Mouse (Mus musculus): ENCODE results near the gene Hpn.

The Hpn gene

DNA sequence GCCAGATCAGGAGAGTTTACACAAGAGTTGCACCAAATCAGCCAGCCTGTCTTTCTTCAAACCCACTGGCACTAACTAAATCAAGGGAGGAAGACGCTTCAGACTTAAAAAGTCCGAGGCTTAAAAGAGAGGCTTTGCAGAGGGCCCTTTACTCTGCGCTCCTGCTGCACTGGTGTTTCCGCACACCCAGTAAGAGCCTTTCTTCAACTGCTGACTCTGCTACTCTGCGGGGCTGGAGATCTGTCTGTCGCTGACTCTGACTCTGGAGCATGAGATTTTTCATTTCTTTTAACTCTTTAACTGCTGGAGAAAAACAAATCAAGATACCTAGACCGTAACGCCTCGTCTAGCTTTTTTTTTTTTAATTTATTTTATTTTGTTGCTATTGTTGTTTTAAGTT is 30.9 kb downstream of the Hpn start:
- in situ Hi-C loops (cut with MboI; ENCODE audit: low sequenced_read_pairs), result no loop called here

DNA sequence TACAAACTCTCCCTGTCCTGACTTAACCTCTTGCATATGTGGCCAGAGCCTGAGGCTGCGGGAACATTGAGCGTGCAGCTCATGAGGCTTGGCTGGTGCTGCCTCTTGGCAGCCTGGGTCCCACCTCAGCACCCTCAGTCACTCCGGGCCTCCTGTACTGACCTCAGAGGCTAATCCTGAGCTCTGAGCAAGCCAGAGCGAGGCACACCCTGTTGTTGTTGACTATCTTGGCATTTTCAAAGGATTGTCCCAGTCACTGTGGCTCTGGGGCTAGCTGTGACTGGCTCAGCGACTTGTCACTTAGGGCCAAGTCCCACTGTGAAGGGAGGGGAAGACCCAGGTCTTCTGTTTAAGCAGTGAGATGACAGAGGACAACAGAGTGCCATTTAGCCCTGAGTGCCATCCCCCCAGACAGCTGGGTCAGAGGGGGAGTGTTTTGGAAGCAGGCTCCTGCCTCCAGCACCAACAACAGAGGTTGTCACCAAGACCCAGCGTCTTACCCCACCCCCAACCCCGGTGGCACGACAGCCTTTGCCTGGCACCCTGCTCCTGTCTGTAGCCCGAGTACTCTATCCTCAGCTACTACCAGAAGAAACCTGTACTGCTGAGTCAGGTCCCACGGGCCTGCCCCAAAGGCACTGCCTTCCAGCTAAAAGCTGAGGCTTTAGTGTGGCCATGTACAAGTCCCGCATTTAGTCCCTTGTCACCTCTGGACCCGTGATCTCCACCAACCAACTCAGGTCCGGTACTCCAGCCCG is 32.1 kb downstream of the Hpn start:
- in situ Hi-C loops (cut with MboI; ENCODE audit: low sequenced_read_pairs), result no loop called here

DNA sequence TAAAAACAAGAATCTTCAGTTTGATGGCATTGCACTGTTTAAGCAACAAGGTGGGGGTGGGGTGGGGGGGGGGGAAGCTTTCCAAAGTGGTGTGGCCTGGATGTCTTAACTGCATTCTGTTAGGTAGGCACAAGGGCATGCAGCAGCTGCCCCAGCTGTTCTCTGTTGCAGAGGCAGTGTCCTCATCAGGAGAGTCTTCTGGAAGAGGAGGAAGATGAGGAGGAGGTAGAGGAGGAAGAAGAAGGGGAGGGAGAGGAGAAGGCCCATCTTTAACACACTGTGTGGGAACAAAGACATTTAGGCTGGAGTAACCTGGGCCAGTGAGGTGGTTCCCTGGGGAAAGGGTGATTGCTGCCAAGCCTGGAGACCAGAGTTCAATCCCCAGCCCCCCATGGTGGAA is 33.0 kb downstream of the Hpn start:
- in situ Hi-C loops (cut with MboI; ENCODE audit: low sequenced_read_pairs), result no loop called here

DNA sequence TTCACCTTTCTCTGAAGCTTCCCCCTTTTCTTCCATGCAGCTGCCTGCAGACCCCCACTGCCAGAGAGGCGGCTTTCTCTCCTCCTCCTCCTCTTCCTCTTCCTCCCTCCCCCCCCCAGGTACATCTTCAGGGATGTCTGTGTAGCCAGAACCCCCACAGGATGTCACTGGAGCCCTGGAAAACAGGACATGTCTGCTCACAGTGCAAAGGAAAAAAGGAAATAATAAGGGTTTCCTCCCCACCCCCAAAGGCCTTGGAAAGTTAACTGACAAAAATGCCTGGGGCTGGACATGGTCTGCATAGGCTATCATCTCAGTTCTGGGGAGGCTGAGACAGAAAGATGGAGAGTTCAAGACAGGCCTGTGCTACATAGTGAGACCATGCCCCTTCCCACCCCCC is 34.0 kb downstream of the Hpn start:
- in situ Hi-C loops (cut with MboI; ENCODE audit: low sequenced_read_pairs), result no loop called here

DNA sequence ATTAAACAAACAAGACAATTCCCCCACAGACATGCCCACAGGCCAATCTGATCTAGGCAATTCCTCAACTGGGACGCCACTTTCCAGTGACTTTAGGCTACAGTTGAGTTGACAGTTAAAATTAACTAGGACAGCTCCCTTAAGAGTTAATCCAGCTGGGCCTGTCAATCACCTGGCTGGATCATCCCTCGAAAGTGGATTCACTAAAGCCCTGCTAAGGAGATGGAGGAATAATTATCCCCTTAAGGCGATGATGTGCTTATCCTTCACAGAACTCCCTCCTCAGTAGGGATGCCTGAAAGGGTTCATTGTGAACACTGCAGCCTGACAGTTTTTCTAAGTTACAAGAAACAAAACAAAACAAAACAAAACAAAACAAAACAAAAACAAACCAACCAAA is 34.5 kb downstream of the Hpn start:
- in situ Hi-C loops (cut with MboI; ENCODE audit: low sequenced_read_pairs), result no loop called here

DNA sequence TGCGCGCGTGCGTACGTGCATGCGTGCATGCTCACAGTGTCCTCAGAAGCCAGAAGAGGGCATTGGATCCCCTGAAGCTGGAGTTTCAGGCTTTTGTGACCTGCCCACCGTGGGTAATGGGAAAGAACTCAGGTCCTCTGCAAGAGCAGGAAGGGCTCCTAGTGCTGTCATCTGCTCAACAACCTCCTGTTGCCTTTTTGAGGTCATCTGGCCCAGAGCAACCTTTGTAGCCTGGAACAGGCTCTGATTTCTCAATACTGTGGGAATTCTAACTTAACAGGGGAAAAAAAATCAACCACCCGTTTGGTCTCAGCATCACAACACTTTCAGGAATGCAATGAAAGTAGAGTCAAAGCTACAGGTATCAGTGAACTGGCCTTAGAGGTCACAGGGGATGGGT is 35.4 kb downstream of the Hpn start:
- in situ Hi-C loops (cut with MboI; ENCODE audit: low sequenced_read_pairs), result no loop called here

DNA sequence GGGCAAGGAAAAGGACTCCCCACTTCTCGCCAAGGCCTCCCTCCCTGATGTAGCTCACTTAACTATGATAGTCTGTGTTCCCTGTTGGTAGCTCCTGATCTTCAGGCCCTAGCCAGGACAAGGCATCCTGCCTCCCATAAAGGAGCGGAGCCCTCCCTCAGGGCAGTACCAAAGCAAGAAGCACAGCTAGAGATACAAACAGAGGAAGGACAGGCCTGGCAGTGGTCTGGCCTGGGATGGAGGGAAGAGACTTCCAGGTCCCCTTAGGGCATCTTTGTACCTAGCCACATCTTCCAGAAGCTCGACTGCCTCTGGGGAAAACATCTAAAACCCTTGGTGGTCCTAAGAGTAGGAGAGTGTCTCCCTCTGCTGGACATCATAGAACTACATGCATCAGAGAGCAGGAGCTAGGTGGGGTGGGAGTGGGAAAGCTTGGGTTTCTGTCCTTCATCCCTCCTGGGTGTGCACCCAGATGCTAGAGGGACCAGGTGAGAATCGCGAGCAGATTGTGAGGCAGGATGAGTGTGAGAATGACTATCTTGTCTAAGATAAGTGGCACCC is 37.1 kb downstream of the Hpn start:
- in situ Hi-C loops (cut with MboI; ENCODE audit: low sequenced_read_pairs), result no loop called here

DNA sequence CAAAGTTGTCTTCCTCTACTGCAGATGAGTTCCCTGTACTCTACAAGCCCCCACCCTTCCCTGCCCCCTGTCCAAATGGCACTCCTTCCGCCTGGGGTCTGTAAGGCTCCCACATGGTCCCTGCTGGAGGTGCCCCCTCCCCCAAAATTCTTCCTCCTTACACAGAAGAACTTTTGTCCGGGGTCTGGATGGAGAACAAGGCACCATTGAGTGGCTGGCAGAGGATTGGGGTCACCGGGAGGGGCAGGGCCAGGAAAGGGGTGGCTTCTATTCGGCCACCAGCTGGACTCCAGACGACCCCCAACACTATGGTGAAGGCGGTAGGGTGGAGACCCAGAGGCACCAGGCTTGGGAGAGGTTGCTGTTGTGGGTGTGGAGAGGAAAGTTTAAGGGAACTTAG is 37.6 kb downstream of the Hpn start:
- in situ Hi-C loops (cut with MboI; ENCODE audit: low sequenced_read_pairs), result no loop called here

DNA sequence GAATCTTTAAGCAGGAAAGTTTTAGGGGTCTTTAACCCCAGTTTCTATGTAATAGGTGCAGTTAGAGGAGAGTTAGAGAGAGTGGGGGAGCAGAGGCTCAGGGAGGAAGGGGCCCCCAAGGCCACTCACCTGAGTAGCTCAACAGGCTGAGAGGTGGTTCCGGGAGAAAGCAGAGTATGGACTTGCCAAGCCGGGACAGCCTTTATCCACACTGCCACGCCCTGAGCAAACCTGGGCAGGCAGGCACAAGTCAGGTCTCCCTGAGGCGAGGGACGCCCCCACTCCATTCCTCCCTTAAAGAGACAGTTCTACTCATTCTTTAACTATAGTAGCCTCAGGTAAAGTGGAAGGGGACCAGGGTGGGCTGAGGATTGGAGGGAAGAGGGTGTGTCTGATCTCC is 38.6 kb downstream of the Hpn start, which contains the start of gene Fxyd3:
Fxyd3 (minus strand) TSS at position 213 of the 400 bp plus-strand sequence.
- in situ Hi-C loops (cut with MboI; ENCODE audit: low sequenced_read_pairs), result no loop called here

DNA sequence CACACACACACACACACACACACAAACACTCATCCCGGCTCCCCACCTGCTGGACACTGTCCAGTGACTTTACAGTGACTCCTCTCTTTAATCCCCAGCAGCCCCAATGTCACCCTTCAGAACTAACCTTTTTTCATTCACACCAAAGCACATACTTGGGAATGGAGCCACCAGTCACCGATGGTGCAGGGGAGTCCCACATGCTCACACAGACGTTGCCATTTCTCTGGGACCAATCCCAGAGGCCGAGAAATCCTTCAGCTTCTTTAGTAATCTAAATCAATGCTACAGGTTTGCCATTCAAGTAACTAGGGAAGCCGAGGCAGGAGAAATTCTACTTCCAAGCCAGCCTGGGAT is 40.4 kb downstream of the Hpn start:
- in situ Hi-C loops (cut with MboI; ENCODE audit: low sequenced_read_pairs), result no loop called here

DNA sequence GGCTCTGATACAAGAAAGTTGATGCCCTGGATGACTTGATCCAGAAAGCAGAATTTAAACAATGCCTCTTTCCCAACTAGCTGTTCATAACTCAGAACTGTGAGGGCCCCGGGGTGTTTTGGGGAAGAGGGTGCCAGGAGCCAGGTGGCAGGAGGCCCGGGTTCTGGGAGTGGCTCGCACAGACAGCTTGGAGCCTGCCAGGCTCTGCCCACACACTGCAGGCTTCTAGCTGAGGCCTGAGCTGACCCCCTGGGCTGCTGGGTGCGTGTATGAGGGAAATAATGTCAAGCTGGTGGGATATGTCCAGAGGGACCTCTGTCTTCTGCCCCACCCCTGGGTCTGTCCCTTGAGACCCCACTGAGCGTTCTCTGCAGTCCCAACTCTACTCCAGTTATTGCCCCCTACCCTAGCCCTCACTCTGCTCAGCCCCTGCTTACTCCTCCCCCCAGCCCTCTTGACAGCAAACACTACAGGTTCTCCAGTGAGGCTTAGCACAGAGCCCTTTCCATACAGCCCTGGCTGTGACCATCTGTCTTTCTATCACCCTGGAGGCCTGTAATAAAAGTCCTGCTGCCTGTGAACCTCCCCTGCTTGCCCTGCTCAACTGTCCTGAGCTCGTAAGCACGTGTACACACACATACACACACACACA is 40.9 kb downstream of the Hpn start:
- in situ Hi-C loops (cut with MboI; ENCODE audit: low sequenced_read_pairs), result no loop called here

DNA sequence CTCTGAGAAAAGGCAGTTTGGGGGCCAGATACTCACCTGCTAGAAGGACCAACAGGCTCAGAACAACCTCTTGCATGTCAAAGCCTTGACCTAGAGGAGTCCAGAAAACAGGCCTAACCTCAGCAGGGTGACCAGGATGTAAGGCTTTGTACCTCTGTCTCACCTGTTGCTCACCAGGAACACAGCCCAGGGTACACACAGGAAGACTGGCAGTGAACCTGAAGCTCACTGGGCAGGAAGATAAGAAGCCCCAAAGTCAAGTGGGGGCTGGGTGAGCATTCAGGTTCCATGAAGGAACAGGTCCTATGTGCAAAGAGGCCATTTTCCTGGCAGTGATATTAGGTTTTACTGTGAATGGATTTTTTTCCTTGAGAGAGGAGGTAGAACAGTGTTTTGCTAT is 41.5 kb downstream of the Hpn start:
- in situ Hi-C loops (cut with MboI; ENCODE audit: low sequenced_read_pairs), result no loop called here

DNA sequence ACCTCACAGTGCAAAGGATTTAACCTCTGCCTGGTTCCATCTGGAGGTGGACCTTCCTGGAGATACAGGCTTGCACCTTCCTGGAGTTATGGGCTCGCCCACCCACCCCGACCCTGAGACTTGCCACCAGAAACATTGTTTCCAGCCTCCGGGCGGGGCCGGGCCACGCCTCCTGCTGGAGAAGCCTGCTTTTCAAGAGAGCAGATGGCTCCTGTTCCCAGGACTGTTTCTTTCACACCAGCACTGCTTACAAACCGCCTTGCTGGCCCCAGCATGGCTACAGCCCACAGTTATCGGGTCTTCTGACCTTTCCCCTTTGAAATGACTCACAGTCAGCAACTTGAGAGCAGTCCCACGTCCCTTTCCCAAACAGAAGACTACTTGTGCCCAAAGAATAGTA is 42.8 kb downstream of the Hpn start:
- in situ Hi-C loops (cut with MboI; ENCODE audit: low sequenced_read_pairs), result no loop called here

DNA sequence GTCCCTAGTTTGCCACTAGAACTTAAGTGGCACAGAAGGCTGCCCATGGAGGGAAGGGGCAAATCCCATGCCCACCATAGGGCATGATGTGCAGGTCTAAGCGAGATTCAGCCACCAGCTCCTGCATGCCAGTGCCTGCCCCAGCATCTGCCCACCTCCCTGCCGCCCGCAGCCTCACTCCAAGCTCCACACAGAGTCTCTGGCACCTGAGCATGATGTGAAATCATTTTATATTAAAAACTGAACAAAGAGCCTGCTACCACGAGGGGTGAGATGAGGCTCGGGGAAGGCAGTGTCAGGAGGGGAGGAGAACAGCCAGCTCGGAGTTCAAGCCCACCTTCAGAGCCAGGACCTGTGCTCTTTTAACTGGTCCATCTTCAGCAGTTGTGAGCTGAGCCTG is 44.8 kb downstream of the Hpn start:
- in situ Hi-C loops (cut with MboI; ENCODE audit: low sequenced_read_pairs), result no loop called here

DNA sequence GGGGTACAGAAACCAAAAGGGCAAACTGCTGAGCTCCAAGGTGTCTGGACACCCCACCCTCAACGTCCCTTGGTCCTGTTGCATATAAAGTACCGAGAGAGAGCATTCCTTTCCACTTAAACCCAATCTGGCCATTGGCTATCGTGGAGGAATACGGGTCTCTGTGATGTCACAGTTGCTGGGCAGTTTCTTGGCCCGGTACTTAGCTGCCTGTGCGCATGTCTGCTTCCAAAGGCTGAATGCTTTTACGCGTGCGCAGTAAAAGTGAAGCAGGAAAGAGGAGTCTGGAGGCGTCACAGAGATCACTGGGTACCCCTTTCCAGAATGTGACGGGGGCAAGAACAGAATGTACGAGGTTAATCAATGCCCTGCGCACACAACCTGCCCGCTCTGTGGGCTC is 45.6 kb downstream of the Hpn start:
- in situ Hi-C loops (cut with MboI; ENCODE audit: low sequenced_read_pairs), result no loop called here

DNA sequence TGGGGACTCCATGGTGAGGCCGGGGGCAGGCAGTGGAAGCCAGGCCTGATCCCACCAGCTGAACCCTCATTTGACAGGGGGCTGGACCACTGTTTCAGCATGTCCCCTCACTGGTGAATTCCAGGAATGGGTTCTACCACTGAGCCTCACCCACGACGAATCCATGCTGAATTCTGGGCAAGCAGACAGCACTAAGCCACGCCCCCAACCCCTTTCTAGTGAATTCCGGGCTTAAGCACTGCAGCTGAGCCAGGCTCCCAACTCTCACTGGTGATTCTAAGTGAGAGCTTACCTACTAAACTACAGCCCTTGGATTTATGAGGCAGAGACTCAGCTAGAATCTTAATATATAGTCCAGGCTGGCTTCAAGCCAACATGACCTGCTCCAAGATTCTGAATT is 47.3 kb downstream of the Hpn start:
- in situ Hi-C loops (cut with MboI; ENCODE audit: low sequenced_read_pairs), result no loop called here

DNA sequence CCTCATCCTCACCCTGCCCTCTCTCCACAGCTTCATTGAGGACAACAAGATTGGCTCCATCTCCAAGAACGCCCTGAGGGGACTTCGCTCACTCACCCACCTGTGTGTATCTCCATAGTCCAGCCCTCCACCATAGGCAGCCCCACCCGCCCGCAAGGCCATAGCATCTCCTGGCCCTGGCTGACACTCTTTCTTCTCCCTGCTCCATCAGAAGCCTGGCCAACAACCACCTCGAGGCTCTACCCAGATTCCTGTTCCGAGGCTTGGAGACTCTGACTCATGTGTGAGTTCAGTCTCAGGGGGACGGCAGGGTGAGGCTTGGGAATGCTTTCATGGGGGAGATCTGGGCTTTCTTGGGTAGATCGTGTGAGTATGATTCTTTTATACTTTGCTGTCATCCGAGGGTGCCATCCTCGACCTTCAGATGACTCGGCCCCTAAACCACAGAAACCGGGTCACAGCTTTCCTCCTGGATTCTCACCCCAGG is 52.0 kb downstream of the Hpn start:
- in situ Hi-C loops (cut with MboI; ENCODE audit: low sequenced_read_pairs), result loop anchor here (5.0 kb wide), 1 partner anchor 34 kb away; no protein-coding TSS in a partner anchor

DNA sequence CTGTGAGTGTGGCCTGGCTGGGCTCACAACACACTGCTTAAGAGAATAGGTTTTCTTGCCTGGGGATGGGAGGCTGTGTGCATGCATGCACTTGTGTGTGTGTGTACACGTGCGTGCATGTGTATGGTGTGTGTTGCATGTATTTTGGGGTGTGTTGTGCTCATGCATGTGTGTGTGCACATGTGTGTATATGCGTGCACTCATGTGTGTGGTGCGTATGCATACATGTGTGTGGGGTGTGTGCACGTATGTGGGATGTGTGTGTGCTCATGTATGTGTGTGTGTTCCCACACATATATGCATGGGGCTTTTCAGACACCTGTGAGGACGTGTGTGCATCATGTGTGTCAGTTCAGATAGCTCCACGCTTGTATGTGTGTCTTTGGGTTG is 54.5 kb downstream of the Hpn start:
- in situ Hi-C loops (cut with MboI; ENCODE audit: low sequenced_read_pairs), result loop anchor here (5.0 kb wide), 1 partner anchor 37 kb away; no protein-coding TSS in a partner anchor

DNA sequence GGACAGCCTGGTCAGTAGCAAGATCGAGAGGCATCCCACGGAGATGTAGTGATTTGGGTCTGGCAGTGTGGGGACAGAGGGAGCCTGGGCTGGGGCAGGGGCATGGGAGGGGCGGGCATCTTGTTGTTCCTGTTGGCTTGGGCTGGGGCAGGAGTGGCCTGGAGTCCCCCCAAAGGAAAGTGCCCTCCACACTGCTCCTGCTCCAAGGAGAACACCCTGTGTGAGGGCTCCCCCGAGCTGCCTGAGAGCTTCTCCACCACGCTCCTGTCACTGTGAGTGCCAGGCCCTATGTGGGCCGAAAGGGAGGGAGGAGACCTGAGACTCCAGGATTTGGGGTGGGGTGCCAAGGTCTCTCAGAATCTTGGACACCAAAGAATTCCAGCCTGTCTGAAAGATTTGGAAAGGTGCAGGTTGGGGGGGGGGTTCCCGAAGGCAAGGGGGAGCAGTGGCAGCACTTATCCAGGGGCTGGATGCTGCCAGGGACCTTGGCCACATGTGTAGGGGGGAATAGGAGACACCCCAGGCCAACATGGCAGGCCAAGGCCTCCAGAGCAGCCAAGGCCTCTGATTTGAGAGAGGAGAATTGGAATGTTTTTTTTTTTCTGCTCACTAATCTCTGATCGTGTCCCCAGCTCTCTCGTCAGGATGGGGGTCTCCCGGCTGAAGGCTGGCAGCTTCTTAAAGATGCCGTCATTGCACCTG is 55.0 kb downstream of the Hpn start:
- in situ Hi-C loops (cut with MboI; ENCODE audit: low sequenced_read_pairs), result loop anchor here (5.0 kb wide), 1 partner anchor 37 kb away; no protein-coding TSS in a partner anchor

DNA sequence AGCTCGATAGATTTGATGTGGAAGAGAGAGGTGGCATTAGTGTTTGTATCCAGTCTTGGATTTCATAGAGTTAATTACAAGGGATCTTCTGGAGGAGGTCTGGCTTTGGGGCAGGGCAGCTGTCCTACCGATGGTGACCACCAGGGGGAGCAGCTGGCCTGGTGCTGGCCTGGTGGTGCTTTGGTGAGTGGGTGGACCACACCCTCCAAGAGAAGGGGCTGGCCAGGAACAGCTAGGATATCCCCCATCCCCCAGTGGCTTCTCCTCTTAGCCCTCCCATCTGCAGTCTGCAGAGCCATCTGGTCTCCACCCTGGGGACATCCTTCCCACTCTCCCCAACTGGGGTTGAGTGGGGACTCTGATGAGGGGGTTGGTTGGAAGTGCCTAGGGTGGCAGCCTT is 56.0 kb downstream of the Hpn start, which contains the start of gene Lgi4:
Lgi4 (plus strand) TSS at position 235 of the 400 bp plus-strand sequence.
- in situ Hi-C loops (cut with MboI; ENCODE audit: low sequenced_read_pairs), result no loop called here

DNA sequence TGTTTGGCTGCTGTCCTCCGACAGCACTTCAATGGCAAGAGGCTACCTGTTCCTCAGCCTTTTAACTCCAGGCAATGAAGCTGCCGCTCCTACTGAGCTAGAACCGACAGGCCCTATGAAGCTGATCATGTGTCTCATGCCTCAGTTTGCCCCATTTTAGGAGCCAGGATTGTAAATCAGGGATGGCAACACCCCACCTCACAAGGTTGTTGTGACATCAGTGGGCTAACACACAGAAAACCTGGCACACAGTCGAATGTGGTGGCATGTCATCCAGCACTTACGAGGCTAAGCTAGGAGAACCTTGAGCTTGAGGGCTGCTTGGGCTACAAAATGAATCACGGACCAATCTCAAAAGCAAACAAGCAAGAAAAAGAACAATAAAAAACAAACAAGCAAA is 56.9 kb downstream of the Hpn start:
- in situ Hi-C loops (cut with MboI; ENCODE audit: low sequenced_read_pairs), result no loop called here

Data from CH12F3 (cell line).